Mouse (Mus musculus): ENCODE measurements around the gene Stx6.

DNA sequence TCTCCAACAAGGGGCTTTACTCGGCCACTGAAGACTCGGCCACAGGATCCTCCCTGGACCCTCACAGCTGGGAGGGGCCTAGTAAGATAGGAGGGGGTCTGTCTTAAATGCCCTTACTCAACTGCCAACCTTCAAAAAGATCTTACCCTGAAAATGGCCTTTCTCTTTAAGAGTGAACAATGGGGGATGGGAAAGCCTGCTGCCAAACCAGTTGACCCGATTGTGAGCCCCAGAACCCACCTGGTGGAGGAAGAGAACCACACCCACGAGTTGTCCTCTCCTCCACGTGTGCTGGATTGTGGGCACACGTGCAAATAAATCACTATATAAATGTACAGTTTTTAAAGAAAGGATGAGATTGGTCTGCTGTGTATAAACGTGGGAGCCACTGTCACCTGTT lies 46.8 kb downstream of the Stx6 start:
- TF ChIP-seq EP300 (IDR thresholded peaks at IDR 0.05; ENCODE audit: low read depth), result no peak
- TF ChIP-seq CTCF (IDR thresholded peaks at IDR 0.05; ENCODE audit: low read depth), result 0 out of 2 replicates have a peak, but pooled peaks have one; percentile 8

Data from heart, postnatal 0 days (tissue).